Mouse (Mus musculus): Measurements from ENCODE around the gene Olfr1555-ps1.
A peak's percentile ranks its signal among the peaks of the same experiment; 100 is the strongest.
"Not testable (repeated sequence)": the region's sequence is repeated elsewhere in the genome, so short reads cannot be mapped to it uniquely, and the experiment has no call there.

Gene Olfr1555-ps1

DNA sequence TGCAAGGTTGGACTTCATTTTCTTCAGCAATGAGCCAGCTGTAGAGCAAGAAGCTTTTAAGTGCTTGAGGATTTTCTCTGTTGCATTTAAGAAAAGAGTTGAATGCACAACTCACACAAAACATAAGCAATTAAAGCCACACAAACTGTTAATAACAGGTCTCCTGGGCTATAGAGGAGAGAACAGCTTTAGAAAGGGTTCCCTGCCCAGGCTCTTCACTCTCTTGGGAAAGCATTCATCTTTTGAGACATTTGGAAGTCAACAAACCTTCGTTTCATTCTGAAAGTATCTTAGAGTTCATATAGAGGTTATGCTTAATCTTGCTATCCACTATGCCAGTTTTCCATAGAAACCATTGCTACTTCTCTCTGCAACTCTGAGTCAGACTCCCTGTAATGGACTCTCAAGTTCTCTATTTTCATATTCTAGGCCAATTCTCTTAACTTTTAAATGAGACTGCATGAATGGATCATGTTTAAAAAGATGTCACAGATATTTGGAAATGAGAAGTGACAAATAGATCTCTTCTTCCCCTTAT, at the start of gene Olfr1555-ps1:
Gene Olfr1555-ps1 (minus strand): TSS at position 51 of the 538 bp plus-strand sequence.
- not testable (repeated sequence) for DNase-seq

DNA sequence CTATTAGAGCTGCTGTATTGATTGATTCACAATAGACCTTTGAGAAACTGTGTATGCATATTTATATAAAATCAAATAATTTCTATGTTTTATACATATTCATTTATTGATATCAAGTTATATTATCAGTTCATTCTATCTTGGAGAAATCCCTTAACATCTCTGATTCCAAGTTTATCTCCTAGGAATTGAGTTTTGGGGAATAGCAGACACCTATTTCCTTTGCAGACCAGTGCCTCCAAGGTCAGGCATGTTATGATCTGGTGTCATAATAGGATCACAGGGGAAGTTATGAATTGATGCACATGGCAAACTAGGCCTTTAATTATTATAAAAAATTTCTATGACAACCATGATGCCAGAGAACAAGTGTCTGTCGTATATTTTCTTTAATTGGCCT, 30.4 kb upstream of the Olfr1555-ps1 start, which contains the start of gene Olfr1431:
Gene Olfr1431 (plus strand): TSS at position 301 of the 400 bp plus-strand sequence.
- DNase-seq: no peak

DNA sequence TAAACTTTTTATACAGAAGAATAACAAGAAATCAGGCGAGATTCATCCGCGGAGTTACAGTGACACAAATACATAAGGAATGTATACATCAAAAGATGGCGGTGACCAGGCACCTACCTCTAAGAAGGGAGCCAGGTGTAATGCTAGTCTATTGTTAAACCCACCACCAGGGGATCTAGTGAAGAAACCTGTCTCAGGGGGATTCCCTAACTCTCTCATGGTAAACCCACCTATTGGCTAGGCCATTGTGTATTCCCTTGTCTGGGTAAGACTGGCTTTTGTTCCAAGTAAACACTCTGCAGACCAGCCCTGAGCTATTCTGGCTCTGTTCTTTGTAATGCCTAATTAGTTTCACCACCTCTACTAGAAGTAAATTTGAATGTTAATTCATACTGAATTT, 29.2 kb upstream of the Olfr1555-ps1 start:
- DNase-seq: not testable (repeated sequence)

DNA sequence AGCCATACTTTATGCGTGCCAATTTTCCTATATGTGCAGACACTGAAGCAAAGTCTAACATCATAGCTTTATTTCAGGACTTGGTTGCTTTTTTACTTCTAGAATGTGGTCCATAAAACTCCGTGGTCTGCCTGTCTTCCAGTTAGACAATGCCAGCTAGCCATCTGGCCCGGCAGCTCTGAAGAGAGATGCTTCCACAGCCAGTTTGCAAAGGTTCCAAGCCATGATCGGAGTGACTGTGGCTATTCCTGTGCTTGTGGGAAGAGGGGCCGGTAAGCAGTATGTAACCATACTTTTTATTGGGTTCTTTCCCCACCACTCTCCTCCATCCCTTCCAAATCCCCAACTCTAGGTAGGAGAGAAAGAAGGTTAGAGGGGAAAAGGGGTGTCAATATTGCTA, 5.5 kb upstream of the Olfr1555-ps1 start:
- not testable (repeated sequence) for DNase-seq

DNA sequence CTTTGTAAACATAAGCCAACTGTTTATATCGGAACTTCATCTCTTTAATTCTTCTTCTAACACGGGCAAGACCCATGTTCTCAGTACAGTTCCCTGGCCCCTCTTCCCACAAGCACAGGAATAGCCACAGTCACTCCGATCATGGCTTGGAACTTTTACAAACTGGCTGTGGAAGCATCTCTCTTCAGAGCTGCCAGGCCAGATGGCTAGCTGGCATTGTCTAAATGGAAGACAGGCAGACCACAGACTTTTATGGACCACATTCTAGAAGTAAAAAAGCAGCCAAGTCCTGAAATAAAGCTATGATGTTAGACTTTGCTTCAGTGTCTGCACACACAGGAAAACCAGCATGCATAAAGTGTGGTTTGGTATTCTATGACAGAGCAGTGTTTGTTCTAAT, 24.5 kb downstream of the Olfr1555-ps1 start:
- DNase-seq: no peak

DNA sequence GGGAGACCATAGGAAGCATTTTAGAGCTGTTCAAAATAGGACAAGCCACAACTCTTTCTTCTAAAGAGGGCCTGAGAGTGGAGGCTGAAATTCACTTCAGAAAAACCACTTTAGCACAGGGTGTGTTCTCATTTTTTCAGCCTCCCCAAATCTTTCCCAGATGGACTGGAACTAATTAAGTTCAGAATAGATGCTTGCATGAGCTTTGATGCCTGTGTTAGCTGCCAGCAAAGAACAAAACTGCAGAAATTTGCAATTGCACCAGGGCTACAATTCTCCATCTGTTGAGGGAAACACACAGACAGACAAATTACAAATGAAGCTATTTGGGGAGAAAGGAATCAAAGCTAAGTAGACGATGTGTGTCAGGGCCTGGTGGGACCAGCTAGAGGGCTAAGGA, 26.6 kb downstream of the Olfr1555-ps1 start:
- DNase-seq: no peak

DNA sequence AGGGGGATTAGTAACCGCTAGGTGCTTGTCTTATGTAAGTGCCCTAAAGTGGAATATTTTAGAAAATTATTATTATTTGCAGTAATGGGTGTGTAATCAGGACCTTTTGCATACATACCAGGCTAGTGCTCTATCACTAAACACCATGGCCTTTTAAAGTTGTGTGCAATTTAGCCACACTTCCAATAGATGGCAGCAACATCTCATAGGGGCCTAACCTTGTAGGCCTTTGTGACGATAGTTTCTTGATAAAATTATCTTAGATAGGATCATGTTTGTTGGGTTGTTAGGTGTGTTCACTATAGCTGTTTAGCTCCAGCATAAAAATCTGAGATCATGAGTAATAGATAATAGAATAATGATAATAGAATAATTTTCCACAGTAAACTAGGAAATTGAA, 35.6 kb downstream of the Olfr1555-ps1 start:
- DNase-seq: peak; percentile 2

DNA sequence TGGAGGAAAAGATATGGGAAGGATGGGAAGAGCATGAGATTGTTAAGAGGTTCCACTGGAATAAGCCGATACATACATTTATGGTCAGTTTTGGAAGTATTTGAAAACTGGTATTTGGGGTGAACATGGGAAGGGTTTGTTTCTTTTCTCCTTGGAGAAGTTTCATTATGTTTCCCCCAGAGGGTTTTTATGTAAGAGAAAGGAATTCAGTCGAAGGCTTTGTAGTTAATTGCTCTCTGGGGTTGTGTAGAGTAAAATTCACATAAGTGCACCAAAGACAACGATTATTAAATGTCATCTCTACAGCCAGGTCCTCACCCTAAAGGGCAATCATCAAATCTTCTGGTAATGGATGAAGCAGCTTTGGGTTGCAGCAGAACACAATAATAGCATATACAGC, 46.8 kb downstream of the Olfr1555-ps1 start, which contains the start of gene Olfr76:
Gene Olfr76 (minus strand): TSS at position 101 of the 400 bp plus-strand sequence.
- DNase-seq: no peak

DNA sequence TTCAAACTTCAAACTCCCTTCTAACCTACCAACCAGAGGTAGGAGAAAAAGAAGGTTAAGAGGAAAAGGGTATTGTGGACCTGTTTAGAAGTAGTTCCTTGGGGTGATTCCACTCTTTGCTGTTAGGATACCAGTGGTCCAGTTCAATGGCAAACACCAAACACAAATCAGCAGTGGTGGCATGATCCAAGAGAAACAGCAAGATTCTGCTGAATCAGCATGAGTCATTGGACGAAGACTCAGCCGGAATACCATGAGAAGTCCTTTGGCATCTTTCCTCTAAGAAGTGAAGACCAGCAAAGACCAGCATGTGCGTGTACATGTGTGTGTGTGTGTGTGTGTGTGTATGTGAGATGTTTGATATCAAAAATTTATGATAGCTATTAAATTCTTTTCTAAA, 53.4 kb downstream of the Olfr1555-ps1 start:
- no peak for DNase-seq

DNA sequence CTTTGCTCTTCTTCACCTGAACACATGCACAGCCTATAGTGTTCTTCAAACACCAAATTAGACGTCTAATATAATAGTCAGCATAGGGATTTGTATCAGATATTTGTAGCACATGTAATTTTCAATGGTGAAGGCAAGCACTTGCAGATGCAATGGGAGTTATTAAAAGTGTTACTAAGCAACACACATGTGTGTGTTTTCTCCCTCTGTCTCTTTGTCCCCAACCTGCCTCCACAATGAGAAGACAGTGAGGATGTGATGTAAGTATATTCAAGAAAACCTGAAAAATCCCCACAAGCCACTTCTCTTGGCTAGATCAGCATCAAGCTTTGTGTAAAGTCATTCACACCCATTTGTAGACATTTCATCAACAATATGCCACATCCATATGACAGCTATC, 54.1 kb downstream of the Olfr1555-ps1 start, which contains the start of gene Olfr1428:
Gene Olfr1428 (minus strand): TSS at position 101 of the 400 bp plus-strand sequence.
- no peak for DNase-seq

Data from kidney, postnatal 14 days (tissue).